Mouse (Mus musculus): ENCODE measurements around the gene Metrn. TPM values are rescaled to one million over a fixed set of nuclear protein-coding genes. Genes with fewer than 3 reads are reported as not detected.

Metrn gene
- polyA plus RNA-seq, 1 experiment: 7.2 TPM

- no peaks in the 10 kb centered on the region for H3K9me3 ChIP-seq (ENCODE audit: control insufficient read depth, low read length)
- 0 out of 2 replicates have a peak, but pooled peaks cover 3% of the 10 kb centered on the region for H3K27me3 ChIP-seq (ENCODE audit: control insufficient read depth)
- no peaks in the 10 kb centered on the region for H3K4me1 ChIP-seq (ENCODE audit: control insufficient read depth)
- no peaks in the 10 kb centered on the region for H3K36me3 ChIP-seq (ENCODE audit: control insufficient read depth)
- TF ChIP-seq GATA1 (IDR thresholded peaks at IDR 0.05; ENCODE audit: low read length) (no peak), TAL1 (IDR thresholded peaks at IDR 0.05; ENCODE audit: low read length) (no peak)
- H3K4me3 ChIP-seq (replicated peaks): no peak overlapping the region
These were observed 41.9 kb downstream of the Metrn start for GRCm38 (mm10) chr17:25755086-25755485.

- H3K27me3 ChIP-seq (ENCODE audit: control insufficient read depth): 0 out of 2 replicates have a peak, but pooled peaks cover 3% of the 10 kb centered on the region
- no peak for TF ChIP-seq GATA1 (IDR thresholded peaks at IDR 0.05; ENCODE audit: low read length)
- no peak for TF ChIP-seq TAL1 (IDR thresholded peaks at IDR 0.05; ENCODE audit: low read length)
- no peak within 1 kb of the TSS for H3K4me3 ChIP-seq (replicated peaks)
- no peaks in the 10 kb centered on the region for H3K4me1 ChIP-seq (ENCODE audit: control insufficient read depth)
- H3K36me3 ChIP-seq (ENCODE audit: control insufficient read depth): no peaks in the 10 kb centered on the region
- no peaks in the 10 kb centered on the region for H3K9me3 ChIP-seq (ENCODE audit: control insufficient read depth, low read length)
These were observed 42.7 kb downstream of the Metrn start, which contains the start of gene Msln for GRCm38 (mm10) chr17:25754241-25754640. Msln (minus strand) TSS chr17:25754378.

GRCm38 (mm10) chr17:25751446-25751845, 45.5 kb downstream of the Metrn start:
- no peaks in the 10 kb centered on the region for H3K4me1 ChIP-seq (ENCODE audit: control insufficient read depth)
- H3K9me3 ChIP-seq (ENCODE audit: control insufficient read depth, low read length): no peaks in the 10 kb centered on the region
- no peak for TF ChIP-seq TAL1 (IDR thresholded peaks at IDR 0.05; ENCODE audit: low read length)
- no peaks in the 10 kb centered on the region for H3K36me3 ChIP-seq (ENCODE audit: control insufficient read depth)
- no peak overlapping the region for H3K4me3 ChIP-seq (replicated peaks)
- H3K27me3 ChIP-seq (ENCODE audit: control insufficient read depth): no peaks in the 10 kb centered on the region

- H3K9me3 ChIP-seq (ENCODE audit: control insufficient read depth, low read length): no peaks in the 10 kb centered on the region
- no peaks in the 10 kb centered on the region for H3K4me1 ChIP-seq (ENCODE audit: control insufficient read depth)
- TF ChIP-seq GATA1 (IDR thresholded peaks at IDR 0.05; ENCODE audit: low read length): no peak
- TF ChIP-seq TAL1 (IDR thresholded peaks at IDR 0.05; ENCODE audit: low read length): no peak
- H3K4me3 ChIP-seq (replicated peaks): no peak overlapping the region
- H3K36me3 ChIP-seq (ENCODE audit: control insufficient read depth): no peaks in the 10 kb centered on the region
- H3K27me3 ChIP-seq (ENCODE audit: control insufficient read depth): no peaks in the 10 kb centered on the region
These were observed 47.6 kb downstream of the Metrn start for GRCm38 (mm10) chr17:25749314-25749713.

GRCm38 (mm10) chr17:25748238-25748637, 48.7 kb downstream of the Metrn start:
- H3K27me3 ChIP-seq (ENCODE audit: control insufficient read depth): no peaks in the 10 kb centered on the region
- H3K4me1 ChIP-seq (ENCODE audit: control insufficient read depth): no peaks in the 10 kb centered on the region
- H3K4me3 ChIP-seq (replicated peaks): no peak overlapping the region
- no peaks in the 10 kb centered on the region for H3K36me3 ChIP-seq (ENCODE audit: control insufficient read depth)
- TF ChIP-seq GATA1 (IDR thresholded peaks at IDR 0.05; ENCODE audit: low read length) (no peak), TAL1 (IDR thresholded peaks at IDR 0.05; ENCODE audit: low read length) (no peak)
- no peaks in the 10 kb centered on the region for H3K9me3 ChIP-seq (ENCODE audit: control insufficient read depth, low read length)

- H3K4me3 ChIP-seq (replicated peaks): no peak overlapping the region
- no peaks in the 10 kb centered on the region; the same call in 1 of the 2 replicates for H3K27me3 ChIP-seq (ENCODE audit: control insufficient read depth)
- H3K4me1 ChIP-seq (ENCODE audit: control insufficient read depth): no peaks in the 10 kb centered on the region
- TF ChIP-seq GATA1 (IDR thresholded peaks at IDR 0.05; ENCODE audit: low read length) (no peak), TAL1 (IDR thresholded peaks at IDR 0.05; ENCODE audit: low read length) (no peak; the same call in 2 of the 3 replicates)
- H3K36me3 ChIP-seq (ENCODE audit: control insufficient read depth): no peaks in the 10 kb centered on the region
- H3K9me3 ChIP-seq (ENCODE audit: control insufficient read depth, low read length): no peaks in the 10 kb centered on the region
These were observed 52.6 kb downstream of the Metrn start for GRCm38 (mm10) chr17:25744311-25744710.

- no peak for TF ChIP-seq TAL1 (IDR thresholded peaks at IDR 0.05; ENCODE audit: low read length)
- no peak for TF ChIP-seq GATA1 (IDR thresholded peaks at IDR 0.05; ENCODE audit: low read length)
- Histone ChIP-seq H3K4me3 (replicated peaks) (no peak overlapping the region), H3K4me1 (ENCODE audit: control insufficient read depth) (no peaks in the 10 kb centered on the region), H3K9me3 (ENCODE audit: control insufficient read depth, low read length) (no peaks in the 10 kb centered on the region), H3K27me3 (ENCODE audit: control insufficient read depth) (no peaks in the 10 kb centered on the region; the same call in 1 of the 2 replicates), H3K36me3 (ENCODE audit: control insufficient read depth) (no peaks in the 10 kb centered on the region)
These were observed 53.1 kb downstream of the Metrn start for GRCm38 (mm10) chr17:25743831-25744230.

Other genes with a start within 250 kb of the Metrn start
- not detected in 2 replicates for gene Sox8, start 226.4 kb downstream of the Metrn start, polyA plus RNA-seq (2012)
- 0.91 and 1.0 TPM in 2 replicates for gene Lmf1, start 218.1 kb downstream of the Metrn start, polyA plus RNA-seq (2012)
- gene Gng13, start 80.0 kb downstream of the Metrn start, polyA plus RNA-seq (2012): not detected in 2 replicates
- gene Chtf18, start 69.7 kb downstream of the Metrn start, polyA plus RNA-seq (2012): 15.6 and 20.0 TPM in 2 replicates
- gene Rpusd1, start 69.5 kb downstream of the Metrn start, polyA plus RNA-seq (2012): 3.2 and 4.0 TPM in 2 replicates
- not detected in 2 replicates for gene Mslnl, start 61.1 kb downstream of the Metrn start, polyA plus RNA-seq (2012)
- gene Msln, start 42.8 kb downstream of the Metrn start, polyA plus RNA-seq (2012): not detected in 2 replicates
- gene Narfl, start 23.4 kb downstream of the Metrn start, polyA plus RNA-seq (2012): 2.0 TPM in 2 replicates
- gene Haghl, start 11.5 kb downstream of the Metrn start, polyA plus RNA-seq (2012): 0.46 and 0.59 TPM in 2 replicates
- not detected in 2 replicates for gene Ccdc78, start 10.6 kb downstream of the Metrn start, polyA plus RNA-seq (2012)
- gene Fam173a, start 4.2 kb downstream of the Metrn start, polyA plus RNA-seq (2012): 2.8 and 3.7 TPM in 2 replicates
- not detected in 2 replicates for gene AC134908.4, start 1.5 kb downstream of the Metrn start, polyA plus RNA-seq (2012)
- not detected in 2 replicates for gene Fbxl16, start 11.9 kb upstream of the Metrn start, polyA plus RNA-seq (2012)
- 0.32 and 0.68 TPM in 2 replicates for gene Wdr24, start 26.5 kb upstream of the Metrn start, polyA plus RNA-seq (2012)
- gene Jmjd8, start 31.7 kb upstream of the Metrn start, polyA plus RNA-seq (2012): 0.31 and 0.65 TPM in 2 replicates
- gene Stub1, start 36.3 kb upstream of the Metrn start, polyA plus RNA-seq (2012): 10.1 and 10.6 TPM in 2 replicates
- 0.22 and 0.54 TPM in 2 replicates for gene Rhbdl1, start 40.2 kb upstream of the Metrn start, polyA plus RNA-seq (2012)
- 0.68 and 1.1 TPM in 2 replicates for gene Gm20683, start 44.6 kb upstream of the Metrn start, polyA plus RNA-seq (2012)
- 17.7 and 19.8 TPM in 2 replicates for gene Rhot2, start 47.7 kb upstream of the Metrn start, polyA plus RNA-seq (2012)
- 1.9 and 3.6 TPM in 2 replicates for gene Wdr90, start 64.4 kb upstream of the Metrn start, polyA plus RNA-seq (2012)
- 3.7 and 4.0 TPM in 2 replicates for gene Mcrip2, start 71.6 kb upstream of the Metrn start, polyA plus RNA-seq (2012)
- gene Mettl26, start 77.9 kb upstream of the Metrn start, polyA plus RNA-seq (2012): 6.4 and 8.3 TPM in 2 replicates
- gene Wfikkn1, start 83.7 kb upstream of the Metrn start, polyA plus RNA-seq (2012): 0.17 and 0.18 TPM in 2 replicates
- gene Rab40c, start 122.6 kb upstream of the Metrn start, polyA plus RNA-seq (2012): 0.68 and 1.0 TPM in 2 replicates
- gene Pigq, start 147.8 kb upstream of the Metrn start, polyA plus RNA-seq (2012): 164 and 218 TPM in 2 replicates
- gene Nhlrc4, start 147.8 kb upstream of the Metrn start, polyA plus RNA-seq (2012): 2.9 and 3.4 TPM in 2 replicates
- 0.25 TPM in 2 replicates for gene A930017K11Rik, start 155.4 kb upstream of the Metrn start, polyA plus RNA-seq (2012)
- gene Capn15, start 188.7 kb upstream of the Metrn start, polyA plus RNA-seq (2012): 6.2 and 6.3 TPM in 2 replicates